Mouse (Mus musculus) liver, embryonic 16.5 days (tissue): ENCODE measurements around the gene Snx6. TPM values are rescaled to one million over a fixed set of nuclear protein-coding genes. Genes with fewer than 3 reads are reported as not detected.
A peak's percentile ranks its signal among the peaks of the same experiment; 100 is the strongest.
"Not testable (repeated sequence)": the region's sequence is repeated elsewhere in the genome, so short reads cannot be mapped to it uniquely, and the experiment has no call there.

Experiments used
- ATAC-seq: fragments of 200-750 bp; cut with Nextera tagmentation; 2 replicates; pipeline ENCODE4 v1.8.0; 2017; ENCODE audit warnings: low read depth, mild to moderate bottlenecking, moderate number of reproducible peaks, moderate library complexity
- H3K27ac ChIP-seq: fragments of 300-500 bp; sonication (generic); 2 replicates; pipeline ENCODE4 v1.5.1; 2014; ENCODE audit warnings: mild to moderate bottlenecking, low read length
- H3K27me3 ChIP-seq: fragments of 300-500 bp; sonication (generic); 2 replicates; pipeline ENCODE4 v1.6.1; 2014; ENCODE audit warnings: low read depth, low read length, mixed read lengths; ENCODE audit not compliant: control insufficient read depth, insufficient read depth
- H3K36me3 ChIP-seq: fragments of 300-500 bp; sonication (generic); 2 replicates; pipeline ENCODE4 v1.6.1; 2014; ENCODE audit warnings: mild to moderate bottlenecking; ENCODE audit not compliant: control insufficient read depth, insufficient read depth
- H3K4me1 ChIP-seq: fragments of 300-500 bp; sonication (generic); 2 replicates; pipeline ENCODE4 v1.6.1; 2014; ENCODE audit warnings: low read depth, low read length, mixed read lengths; ENCODE audit not compliant: control insufficient read depth
- H3K4me2 ChIP-seq: fragments of 300-500 bp; sonication (generic); 2 replicates; pipeline ENCODE4 v1.6.1; 2014; ENCODE audit warnings: low read depth, low read length, mixed read lengths
- H3K4me3 ChIP-seq: fragments of 300-500 bp; sonication (generic); 2 replicates; pipeline ENCODE4 v1.5.1; 2014; ENCODE audit warnings: low read depth, mild to moderate bottlenecking, low read length
- H3K9ac ChIP-seq: fragments of 300-500 bp; sonication (generic); 2 replicates; pipeline ENCODE4 v1.6.1; 2014; ENCODE audit warnings: low read depth, low read length
- H3K9me3 ChIP-seq: fragments of 300-500 bp; sonication (generic); replicated peaks from 2 replicates; pipeline ENCODE4 v1.6.1; 2016; ENCODE audit warnings: low read length; ENCODE audit not compliant: control insufficient read depth
- WGBS: fragments of 180-500 bp; shearing (Covaris S2); extraction: QIAGEN DNeasy Blood & Tissue Kit; methylation state at CpG from one replicate; pipeline ENCODE4 v1.1.7; 2014; ENCODE audit not compliant: insufficient replicate concordance; 5-methylcytosine and 5-hydroxymethylcytosine counted together
- polyA plus RNA-seq: library from polyadenylated mRNA; unstranded; fragments of >200 nt; fragmentation: Nextera tagmentation; extraction: Ambion mirVana; gene quantifications from 2 replicates; pipeline ENCODE4 v1.2.1, GENCODE M21; 2015

Gene Snx6
- polyA plus RNA-seq, 1 experiment from 2014 or later: 45.4 TPM

- H3K4me1 ChIP-seq, H3K36me3 ChIP-seq, H3K9ac ChIP-seq, H3K27ac ChIP-seq, H3K27me3 ChIP-seq, H3K9me3 ChIP-seq, H3K4me3 ChIP-seq, H3K4me2 ChIP-seq, ATAC-seq: not testable (repeated sequence)
- 67% methylated on average over 4 of the region's 11 CpGs for WGBS
These were observed 78.0 kb downstream of the Snx6 start for GRCm38 (mm10) chr12:54717516-54717915.

- not testable (repeated sequence) for H3K4me1 ChIP-seq, H3K27me3 ChIP-seq, H3K27ac ChIP-seq, H3K4me2 ChIP-seq, H3K4me3 ChIP-seq, H3K36me3 ChIP-seq, H3K9ac ChIP-seq, H3K9me3 ChIP-seq
- peak; percentile 49 for ATAC-seq
- 0% methylated on average over 2 of the region's 48 CpGs for WGBS
These were observed 81.5 kb downstream of the Snx6 start for GRCm38 (mm10) chr12:54713822-54714626.

GRCm38 (mm10) chr12:54710494-54710879, 85.0 kb downstream of the Snx6 start:
- H3K4me1 ChIP-seq, H3K36me3 ChIP-seq, H3K4me3 ChIP-seq, H3K9ac ChIP-seq, H3K27me3 ChIP-seq, H3K9me3 ChIP-seq, H3K27ac ChIP-seq, H3K4me2 ChIP-seq: not testable (repeated sequence)
- 0% methylated on average over 3 of the region's 8 CpGs for WGBS
- ATAC-seq: peak; percentile 84

GRCm38 (mm10) chr12:54709691-54710493, 85.6 kb downstream of the Snx6 start:
- H3K4me3 ChIP-seq, H3K9ac ChIP-seq, H3K36me3 ChIP-seq, H3K27ac ChIP-seq, H3K4me1 ChIP-seq, H3K9me3 ChIP-seq, H3K27me3 ChIP-seq: not testable (repeated sequence)
- H3K4me2 ChIP-seq: 0 out of 2 replicates have a peak overlapping the region, but pooled peaks have one; percentile 17
- ATAC-seq: peak; percentile 20
- 1% methylated on average over 6 of the region's 44 CpGs for WGBS

GRCm38 (mm10) chr12:54699394-54699793, 96.1 kb downstream of the Snx6 start:
- ATAC-seq: no peak
- WGBS: 31% methylated on average over 7 of the region's 7 CpGs
- no peaks in the 10 kb centered on the region for H3K9me3 ChIP-seq
- no peak overlapping the region for H3K4me2 ChIP-seq
- H3K27ac ChIP-seq: no peak overlapping the region
- no peak overlapping the region for H3K9ac ChIP-seq
- H3K36me3 ChIP-seq: no peaks in the 10 kb centered on the region
- H3K4me3 ChIP-seq: no peak overlapping the region
- H3K27me3 ChIP-seq: no peaks in the 10 kb centered on the region
- H3K4me1 ChIP-seq: peaks cover 10% of the 10 kb centered on the region

GRCm38 (mm10) chr12:54697791-54698250, 97.7 kb downstream of the Snx6 start:
- Histone ChIP-seq H3K27me3 (no peaks in the 10 kb centered on the region), H3K36me3 (no peaks in the 10 kb centered on the region), H3K27ac (peak overlapping the region; percentile 71; the same call in 1 of the 2 replicates), H3K4me2 (no peak overlapping the region), H3K4me1 (peaks cover 14% of the 10 kb centered on the region), H3K9ac (no peak overlapping the region), H3K4me3 (no peak overlapping the region), H3K9me3 (no peaks in the 10 kb centered on the region)
- ATAC-seq: no peak
- 38% methylated on average over 6 of the region's 6 CpGs for WGBS

- WGBS: 6% methylated on average over 7 of the region's 7 CpGs
- Histone ChIP-seq H3K36me3 (peaks cover 2% of the 10 kb centered on the region), H3K27ac (peak overlapping the region; percentile 71), H3K4me1 (peaks cover 14% of the 10 kb centered on the region), H3K9me3 (no peaks in the 10 kb centered on the region), H3K4me3 (no peak overlapping the region), H3K27me3 (no peaks in the 10 kb centered on the region), H3K4me2 (0 out of 2 replicates have a peak overlapping the region, but pooled peaks have one; percentile 98), H3K9ac (no peak overlapping the region)
- peak; percentile 33 for ATAC-seq
These were observed 98.4 kb downstream of the Snx6 start for GRCm38 (mm10) chr12:54697003-54697597.
